Mouse (Mus musculus) spleen, adult 18-20 months (tissue): Measurements from ENCODE around the gene Pdgfra.

ENCODE experiments used
- DNase-seq, 2 experiments: peaks; one replicate each; pipeline ENCODE4 v3.0.0; 2022; ENCODE audit warnings: mixed read lengths in 2 of 2

Gene Pdgfra

DNA sequence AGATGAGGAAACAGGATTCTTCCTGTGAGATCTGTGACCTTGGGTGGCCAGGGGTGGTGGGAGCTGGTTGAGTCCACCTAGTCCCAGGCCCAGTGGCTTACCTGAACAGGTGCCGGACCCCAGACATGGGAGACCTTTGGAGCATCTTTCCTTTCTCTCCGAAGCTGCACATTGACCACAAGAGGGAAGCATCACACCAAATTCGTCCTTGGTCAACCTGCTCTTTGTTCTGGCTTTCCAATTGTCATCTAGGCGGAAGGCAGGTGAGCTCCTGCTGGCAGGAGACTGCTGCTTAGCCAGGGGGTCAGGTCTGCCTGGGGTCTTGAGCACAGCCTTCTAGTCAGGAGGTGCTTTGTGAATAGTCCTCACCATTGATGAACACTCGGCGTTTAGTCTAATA is 62.4 kb downstream of the Pdgfra start:
- DNase-seq = no peak

DNA sequence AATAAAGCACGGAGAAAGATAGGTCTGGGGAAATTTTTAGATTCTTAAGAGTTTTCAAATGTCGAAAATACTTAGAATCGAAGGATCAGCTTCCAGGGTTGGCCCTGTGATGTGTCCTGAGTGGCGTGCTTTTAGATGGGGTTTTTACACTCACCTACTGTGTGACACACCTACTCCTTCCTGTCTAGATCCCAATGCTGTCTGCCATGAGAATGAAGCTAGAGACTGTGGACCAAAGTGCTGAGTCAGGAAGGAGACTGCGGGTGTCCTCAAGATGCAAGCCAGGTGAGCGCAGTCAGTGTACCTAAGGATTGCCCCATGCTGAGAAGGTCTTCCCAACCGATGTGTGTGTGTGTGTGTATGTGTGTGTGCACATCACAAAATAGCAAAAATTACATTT is 62.8 kb downstream of the Pdgfra start:
- no peak for DNase-seq

DNA sequence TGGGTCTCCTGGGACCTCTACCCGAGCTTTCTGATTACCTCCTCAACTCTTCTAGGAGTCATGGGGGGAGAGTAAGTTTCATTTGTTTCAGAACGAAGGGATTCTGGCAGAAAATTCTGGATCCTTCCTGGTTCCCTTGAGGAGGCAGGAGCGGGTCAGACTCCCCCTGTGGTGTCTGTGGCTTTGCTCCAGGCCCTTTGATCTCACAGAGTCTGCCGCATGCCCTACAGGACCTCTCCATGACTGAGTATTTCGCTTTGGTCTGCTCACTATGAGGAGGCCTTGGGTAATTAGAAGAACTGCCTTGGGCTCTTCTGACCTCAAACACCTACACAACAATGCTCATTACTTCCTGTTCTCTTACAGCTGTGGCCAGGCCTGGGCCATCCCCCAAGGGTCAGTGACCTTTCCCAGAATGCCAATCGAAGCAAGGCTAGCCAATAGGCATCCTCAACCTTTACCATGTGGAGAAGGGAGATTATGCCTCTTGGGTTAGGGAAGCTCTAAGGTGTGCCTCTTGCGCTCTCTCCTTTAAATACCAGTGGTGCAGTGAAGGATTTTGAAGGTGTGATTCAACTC is 63.7 kb downstream of the Pdgfra start:
- no peak for DNase-seq

DNA sequence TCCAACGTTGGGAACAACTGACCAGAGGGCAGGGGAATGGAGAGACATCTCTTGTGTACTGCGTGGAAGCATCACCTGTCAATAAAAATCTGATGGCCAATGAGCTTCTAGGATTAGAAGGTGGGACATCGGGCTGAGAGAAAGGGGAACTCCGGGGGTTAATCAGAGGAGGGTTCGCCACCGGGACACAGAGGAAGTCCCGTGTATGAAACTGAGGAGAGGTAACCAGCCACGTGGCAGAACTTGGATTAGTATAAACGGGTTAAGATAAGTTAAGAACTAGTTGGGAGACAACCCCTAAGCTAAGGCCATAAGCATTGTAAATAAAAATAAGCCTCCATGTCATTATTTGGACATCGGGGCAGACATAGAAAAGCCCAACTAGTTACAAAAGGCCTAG is 69.5 kb downstream of the Pdgfra start:
- DNase-seq = no peak

DNA sequence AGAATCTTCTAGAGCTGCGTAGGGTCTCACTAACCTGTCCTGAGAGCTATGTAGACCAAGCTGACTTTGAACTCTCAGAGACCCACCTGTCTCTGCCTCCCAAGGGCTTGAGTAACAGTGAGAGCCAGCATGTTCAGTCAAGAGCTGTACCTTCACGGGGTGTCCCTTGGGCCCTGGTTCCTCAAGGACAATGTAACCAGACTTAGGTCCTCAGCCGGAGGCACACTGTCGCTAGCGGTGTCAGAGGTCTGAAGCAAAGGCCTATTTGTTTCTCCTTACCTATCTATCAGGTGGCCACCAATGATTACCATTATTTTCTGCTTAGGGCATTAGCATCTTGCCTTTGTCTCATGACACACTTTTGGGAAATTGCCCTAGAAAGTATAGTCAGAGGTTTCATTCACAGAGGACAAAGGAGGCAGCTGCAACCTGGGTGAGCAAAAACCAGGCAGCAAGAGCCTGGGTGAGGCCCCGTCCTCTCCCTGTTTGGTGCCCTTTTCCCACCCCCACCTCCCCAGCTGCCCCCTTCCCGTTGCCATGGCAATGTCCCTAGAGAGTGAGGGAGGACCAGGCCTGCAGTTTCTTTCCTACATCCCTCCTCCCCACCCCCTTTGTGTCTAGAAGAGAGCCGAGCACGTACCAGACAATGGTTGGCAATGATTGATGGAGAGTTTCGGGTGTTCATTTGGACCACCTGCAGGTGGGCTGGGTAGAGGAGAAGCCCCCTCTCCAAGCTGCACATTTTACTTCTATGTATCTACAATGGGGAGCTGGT is 70.6 kb downstream of the Pdgfra start:
- no peak for DNase-seq

DNA sequence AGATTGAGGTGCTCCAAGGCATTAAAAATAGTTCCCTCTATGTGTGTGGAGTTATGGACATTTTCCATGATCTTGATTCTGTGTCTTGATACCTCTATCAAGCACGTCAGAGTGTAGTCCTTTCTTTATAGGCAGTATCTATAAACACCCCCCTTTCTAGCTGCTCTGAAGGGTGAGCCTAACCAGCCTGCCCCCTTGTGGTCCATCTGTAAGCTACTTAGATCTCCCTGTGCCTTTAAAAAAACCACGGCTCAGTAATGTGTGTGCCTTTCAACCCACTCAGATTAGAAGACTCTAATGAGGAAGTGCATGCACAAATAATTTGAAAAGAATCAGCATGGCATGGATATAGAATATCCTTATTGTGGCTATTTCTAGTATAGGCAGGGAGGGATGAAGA is 86.3 kb downstream of the Pdgfra start:
- DNase-seq = no peak

DNA sequence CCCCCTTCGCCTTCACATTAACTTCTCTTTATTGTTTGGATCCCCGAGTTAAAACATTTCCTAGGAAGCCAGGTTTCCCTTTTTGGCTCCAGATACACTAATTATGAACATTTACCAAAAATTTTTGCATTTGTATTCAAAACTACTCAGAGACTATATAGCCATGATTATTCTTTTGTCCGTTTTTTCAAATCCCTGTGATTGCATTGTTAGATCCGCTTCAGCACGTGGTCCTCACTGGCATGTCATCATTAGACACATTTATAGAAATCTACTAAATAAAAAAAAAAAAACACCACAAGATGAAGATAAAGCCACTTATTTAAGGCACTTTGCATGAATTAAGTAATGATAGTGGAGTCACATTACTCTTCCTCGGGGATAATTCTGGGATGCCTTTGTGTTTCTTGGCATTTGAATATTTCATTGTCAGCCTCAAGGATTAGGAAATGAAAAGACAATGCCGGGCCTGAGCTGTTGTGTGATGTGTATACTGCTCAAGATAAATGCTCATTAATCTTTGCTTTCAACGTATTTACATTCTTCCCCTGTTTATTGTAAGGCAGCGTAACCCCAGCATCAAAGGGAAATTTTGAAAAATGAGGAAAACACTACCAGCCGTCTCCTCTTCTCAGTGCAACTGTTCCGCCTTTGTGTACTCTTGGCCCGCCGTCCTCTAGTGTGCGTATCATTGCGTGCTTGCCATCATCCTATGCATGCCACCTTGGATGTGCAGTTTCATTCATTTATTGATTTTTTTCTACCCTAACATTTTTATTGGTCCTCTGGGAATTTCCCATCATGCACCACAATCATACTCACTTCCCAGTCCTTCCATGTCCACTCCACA is 87.1 kb downstream of the Pdgfra start:
- no peak for DNase-seq

DNA sequence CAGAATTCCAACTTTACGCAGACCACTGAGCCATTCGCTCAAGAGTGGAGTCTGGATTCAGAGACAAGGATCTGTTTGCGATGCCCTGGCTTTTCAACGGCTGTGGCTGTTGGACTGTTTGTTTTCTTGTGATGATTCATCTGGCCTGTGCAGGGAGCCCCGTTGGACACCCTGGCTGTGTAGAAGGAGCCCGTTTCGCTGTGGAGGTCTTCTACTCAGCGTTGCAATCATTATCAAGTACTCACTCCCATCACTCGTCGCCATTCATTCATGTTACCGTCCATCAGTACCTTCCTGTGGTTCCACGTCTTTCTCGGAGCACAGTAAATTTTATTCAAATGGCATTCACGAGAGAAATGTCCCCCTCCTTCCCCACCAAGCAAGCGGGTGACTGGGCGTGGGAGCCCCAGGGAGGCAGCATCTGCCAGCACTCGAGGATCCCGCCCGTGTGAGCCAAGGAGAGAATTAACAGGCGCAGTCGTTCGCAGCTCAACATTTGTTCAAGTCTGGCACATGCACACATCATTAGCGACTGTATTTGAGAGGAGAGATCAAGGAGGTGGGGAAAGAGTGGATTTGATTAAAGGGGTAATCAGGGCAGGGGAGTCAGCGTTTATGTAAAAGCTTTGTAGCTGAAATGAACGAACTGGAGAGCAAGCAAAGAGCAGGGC is 95.1 kb downstream of the Pdgfra start:
- no peak for DNase-seq
